Mouse (Mus musculus): ENCODE results near the gene Kank4.
"Not testable (repeated sequence)": the region's sequence is repeated elsewhere in the genome, so short reads cannot be mapped to it uniquely, and the experiment has no call there.

Gene Kank4

GRCm38 (mm10) chr4:98817184-98817911 lies at the start of gene Kank4:
Gene Kank4, minus strand, starts transcription at chr4:98817537.
- DNase-seq (ENCODE audit: low spot score in 2 of 2): no peak

DNA sequence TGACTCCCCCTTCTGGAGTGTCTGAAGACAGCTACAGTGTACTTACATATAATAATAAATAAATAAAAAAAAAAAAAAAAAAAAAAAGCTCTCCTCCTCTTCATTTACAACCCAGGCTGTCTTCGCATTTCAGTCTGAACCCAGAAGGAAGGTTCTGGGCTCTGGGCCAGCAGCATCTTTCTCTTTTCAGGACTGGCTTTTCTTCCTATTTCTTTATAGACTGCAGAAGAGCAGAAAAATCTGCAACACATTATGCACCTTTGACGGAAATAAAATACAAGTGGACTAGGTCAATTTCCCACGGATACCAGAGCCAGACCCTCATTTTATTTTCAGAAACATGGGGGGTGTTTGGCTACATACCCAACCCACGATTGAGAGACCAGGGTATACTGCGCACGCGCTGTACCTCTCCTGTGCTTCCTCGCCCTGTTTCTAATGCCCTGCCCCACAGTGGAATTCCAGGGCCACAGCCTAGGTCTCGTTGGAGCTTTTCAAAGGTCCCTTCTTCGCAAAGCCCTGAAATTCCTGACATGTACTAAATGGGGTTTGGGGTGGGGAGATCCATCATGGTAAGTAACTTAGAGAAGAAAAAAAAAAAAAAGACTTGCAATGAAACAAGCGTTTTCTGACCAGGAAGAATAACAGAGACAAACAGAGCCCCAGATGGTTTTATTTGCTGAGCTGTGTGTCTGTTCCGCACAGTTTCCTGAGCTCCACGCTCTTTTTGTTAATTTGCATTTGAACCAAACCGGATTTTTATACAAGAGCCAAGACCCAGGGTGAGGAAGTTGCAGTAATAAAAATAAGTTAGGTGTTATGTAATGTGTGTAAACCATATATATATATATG lies 48.3 kb upstream of the Kank4 start:
- no peak for DNase-seq (ENCODE audit: low spot score in 2 of 2)

DNA sequence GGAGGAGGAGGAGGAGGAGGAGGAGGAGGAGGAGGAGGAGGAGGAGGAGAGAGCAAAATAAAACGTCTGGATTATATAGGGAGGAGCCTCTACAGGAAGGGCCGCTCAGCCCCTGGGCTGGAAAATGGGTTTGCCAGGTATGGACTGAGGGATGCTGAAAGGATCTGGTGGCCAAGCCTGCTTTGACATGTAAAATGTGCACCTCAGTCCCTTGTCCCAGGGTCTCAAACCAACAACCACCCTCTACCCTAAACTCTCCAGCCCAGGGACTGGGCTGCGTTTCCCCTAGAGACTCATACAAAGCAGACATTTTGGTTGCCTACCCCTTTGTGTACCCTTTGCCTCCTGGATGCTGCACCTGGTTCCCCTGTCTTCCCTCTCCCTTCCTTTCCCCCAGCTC lies 47.2 kb upstream of the Kank4 start:
- no peak for DNase-seq (ENCODE audit: low spot score in 2 of 2)

- DNase-seq (ENCODE audit: low spot score in 2 of 2): no peak
These were observed 46.8 kb upstream of the Kank4 start for GRCm38 (mm10) chr4:98864094-98864493.

GRCm38 (mm10) chr4:98863451-98863850 lies 46.1 kb upstream of the Kank4 start:
- no peak for DNase-seq (ENCODE audit: low spot score in 2 of 2)

DNA sequence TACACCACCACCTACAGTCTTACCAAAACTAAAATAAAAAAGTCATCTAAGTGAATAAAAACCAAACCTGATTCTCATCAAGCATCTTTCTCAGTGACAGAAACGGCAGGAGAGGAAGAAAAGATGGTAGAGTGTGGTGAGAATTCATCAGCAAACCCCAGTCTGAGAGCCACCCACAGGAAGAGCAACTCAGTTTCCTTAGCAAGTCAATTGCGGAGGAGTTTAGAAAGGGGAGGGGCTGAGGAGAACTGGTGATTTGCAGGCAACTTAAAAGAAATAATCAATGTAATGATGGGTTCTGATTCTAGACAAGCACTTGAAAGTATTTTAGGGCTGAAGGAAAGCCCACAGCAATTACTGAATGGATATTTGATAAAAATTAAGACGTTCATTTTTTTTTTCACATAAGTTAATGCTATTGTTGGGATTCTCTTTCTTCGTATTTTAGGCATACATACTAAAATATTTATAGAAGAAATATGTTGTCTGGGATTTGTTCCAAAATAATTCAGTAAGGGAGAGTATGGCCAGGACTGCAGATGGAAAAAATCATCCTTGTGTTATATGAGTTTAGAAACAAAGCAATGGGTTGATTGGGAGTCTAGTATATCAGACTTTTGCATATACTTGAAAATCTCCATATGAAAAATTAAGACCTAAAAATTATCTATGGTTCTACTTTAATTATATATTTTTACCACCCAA lies 41.0 kb upstream of the Kank4 start:
- no peak for DNase-seq (ENCODE audit: low spot score in 2 of 2)

DNA sequence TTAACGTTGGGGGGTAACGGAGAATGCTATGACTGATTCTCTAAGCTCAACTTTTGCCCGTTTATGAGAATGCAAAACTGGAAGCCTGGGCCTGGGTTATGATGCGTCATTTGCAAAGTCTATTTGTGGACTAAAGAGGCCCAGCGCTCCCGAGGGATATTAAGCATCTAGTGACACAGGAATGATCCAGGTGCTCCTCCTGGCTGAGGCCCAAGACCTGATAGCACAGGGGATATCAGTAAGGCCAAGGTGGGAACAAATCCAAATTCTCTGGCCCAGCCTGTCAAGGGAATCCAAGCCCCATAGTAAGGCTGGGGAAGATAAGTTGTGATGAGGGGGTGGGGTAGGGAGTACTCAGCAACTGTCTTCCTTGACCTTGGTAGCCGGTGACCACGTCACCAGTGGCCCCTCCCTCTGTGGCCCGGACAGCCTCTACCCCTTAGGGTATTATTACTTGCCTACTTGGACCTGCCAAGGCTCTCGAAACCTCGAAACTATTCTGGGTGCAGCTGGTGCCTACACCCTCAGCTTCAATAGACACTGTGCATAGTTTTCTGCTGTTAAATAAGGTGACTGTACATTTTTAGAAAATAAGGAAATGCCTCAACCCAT lies 39.8 kb upstream of the Kank4 start:
- DNase-seq (ENCODE audit: low spot score in 2 of 2): no peak

DNA sequence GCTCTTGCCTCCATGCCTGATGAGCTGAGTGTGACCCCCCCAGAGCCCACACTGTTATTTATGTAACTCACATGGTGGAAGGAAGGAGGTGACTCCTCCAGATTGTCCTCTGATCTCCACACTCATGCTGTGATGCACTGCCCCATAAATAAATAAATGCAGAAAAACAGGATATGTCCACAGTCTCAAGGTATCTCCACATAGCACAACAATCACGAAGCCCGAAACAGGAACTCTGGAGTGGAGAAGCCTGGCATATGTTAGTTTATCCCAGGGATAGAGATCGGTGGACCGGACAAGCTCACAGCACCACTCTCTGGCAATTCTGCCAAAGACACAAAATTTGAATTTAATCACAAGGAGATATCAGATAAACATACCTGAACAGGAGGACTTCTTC lies 36.6 kb upstream of the Kank4 start:
- DNase-seq (ENCODE audit: low spot score in 2 of 2): no peak

DNA sequence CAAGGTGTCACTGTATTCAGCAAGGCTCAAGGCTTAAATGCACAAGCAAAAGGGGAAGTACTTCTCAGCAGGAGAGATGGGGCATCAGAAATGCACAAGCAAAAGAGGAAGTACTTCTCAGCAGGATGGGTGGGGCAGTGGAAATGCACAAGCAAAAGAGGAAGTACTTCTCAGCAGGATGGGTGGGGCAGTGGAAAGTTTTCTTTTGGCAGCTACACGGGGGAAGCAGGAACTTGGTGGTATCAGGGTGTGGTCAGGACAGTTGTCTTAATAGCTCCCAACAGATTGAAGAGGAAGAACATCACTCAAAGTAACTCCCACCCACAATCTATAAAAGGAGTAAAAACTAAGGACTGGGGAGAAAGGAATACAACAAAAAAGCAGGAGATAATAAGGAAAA lies 33.1 kb upstream of the Kank4 start:
- DNase-seq (ENCODE audit: low spot score in 2 of 2): not testable (repeated sequence)

DNA sequence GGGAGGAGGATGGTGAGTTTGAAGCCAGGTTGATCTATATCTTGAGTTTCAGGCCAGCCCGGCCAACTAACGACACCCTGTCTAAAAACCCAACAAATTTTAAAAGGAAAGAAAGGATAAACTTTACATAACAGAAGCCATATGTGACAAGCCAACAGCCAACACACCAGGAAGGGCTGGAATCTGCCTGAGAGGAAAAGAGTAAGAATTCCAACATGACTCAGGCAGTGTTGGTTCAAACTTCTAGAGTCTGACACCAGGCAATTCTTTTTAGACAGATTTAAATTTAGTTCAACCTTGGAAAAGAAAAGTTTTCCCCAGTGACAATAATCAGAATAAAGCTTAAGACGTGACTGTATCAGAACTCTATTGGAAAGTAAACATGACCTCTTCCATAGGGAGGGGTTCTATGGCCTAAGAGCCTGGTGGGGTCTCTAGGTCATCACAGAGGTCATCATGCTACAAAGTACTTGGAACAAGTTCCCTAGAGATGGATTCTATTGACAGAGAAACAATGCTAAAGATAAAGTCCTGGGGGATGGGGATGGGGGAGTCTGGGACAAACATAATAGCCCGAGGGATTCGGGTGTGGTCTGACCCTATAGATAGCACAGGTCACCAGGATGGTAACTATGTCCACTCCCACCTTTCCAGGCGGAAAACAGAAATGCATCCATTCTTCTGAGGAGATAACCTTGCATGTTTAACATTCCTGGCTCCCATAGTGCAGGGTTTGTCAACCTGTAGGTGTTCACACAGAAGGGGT lies 30.0 kb upstream of the Kank4 start:
- no peak for DNase-seq (ENCODE audit: low spot score in 2 of 2)

DNA sequence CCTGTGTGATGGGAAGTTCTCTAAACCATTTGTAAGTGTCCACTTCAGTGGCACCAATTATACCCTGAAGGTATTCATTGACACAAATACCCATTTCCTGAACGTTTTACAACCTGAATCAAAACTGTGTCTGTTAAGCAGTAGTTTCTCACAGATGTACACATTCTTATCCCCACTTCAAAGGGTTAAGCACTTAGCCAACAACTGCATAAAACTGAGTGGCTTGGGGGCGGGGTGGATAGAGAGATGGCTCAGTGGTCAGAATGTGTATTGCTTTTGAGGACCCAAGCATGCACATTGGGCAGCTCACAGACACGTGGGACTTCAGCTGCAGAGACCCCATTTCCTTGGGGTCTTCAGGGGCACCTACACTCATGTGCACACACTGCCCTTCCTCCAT lies 29.1 kb upstream of the Kank4 start:
- no peak for DNase-seq (ENCODE audit: low spot score in 2 of 2)

DNA sequence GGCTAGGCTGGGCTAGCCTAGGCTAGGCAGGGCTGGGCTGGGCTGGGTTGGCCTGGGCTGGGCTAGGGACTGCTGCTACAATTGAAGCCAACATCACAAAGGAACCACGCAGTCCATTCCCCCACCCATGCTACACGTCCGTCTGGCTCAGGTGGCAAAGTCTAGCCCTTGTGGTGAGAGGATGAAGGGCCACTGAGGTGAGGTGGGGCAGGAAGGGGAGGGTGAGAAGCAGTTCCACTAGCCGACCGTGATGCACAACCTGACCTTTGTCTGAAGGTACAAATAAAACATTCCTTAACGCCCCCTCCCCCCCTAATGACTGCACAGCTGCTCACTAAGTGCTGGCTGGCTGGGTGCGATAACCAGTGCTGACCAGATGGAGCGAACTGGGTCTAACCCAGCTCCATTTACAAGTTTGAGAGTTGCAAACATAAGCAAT lies 28.4 kb upstream of the Kank4 start:
- no peak for DNase-seq (ENCODE audit: low spot score in 2 of 2)

- DNase-seq (ENCODE audit: low spot score in 2 of 2): no peak
These were observed 27.9 kb upstream of the Kank4 start for GRCm38 (mm10) chr4:98845201-98845600.

DNA sequence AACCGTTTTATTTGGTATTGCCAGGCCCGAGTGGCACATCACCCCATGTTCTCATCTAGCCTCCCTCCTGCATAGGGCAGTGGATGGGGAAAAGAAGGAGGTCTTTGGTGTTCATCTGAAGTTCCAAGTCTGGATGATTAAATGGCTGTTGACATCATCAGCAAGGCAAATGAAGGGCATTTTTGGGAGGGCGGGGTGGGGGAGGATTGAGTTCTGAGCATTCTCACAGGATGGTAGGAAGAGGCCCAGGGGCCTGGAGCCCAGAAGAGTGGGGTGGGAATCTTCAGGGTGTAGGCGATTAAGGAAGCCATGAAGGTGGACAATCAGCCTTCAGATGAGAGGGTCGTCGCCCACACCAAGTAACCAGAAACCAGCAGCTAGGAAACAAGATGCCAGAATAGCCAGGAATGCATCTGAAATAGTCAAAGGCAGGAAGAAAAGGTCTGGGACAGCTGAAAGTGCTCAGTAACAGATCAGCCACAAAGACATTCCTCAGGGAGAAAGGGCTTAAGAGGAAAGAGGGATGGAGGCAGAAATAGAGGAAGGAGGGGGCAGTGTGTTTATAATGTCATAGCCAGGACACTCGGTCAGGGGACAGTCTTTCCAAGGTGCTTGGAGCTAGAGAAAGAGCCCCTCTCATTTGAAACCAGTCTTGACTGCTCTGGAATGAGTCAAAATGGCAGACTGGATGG lies 26.7 kb upstream of the Kank4 start:
- DNase-seq (ENCODE audit: low spot score in 2 of 2): no peak

GRCm38 (mm10) chr4:98841251-98841650 lies 23.9 kb upstream of the Kank4 start:
- DNase-seq (ENCODE audit: low spot score in 2 of 2): not testable (repeated sequence)

GRCm38 (mm10) chr4:98840526-98840925 lies 23.2 kb upstream of the Kank4 start:
- no peak for DNase-seq (ENCODE audit: low spot score in 2 of 2)

DNA sequence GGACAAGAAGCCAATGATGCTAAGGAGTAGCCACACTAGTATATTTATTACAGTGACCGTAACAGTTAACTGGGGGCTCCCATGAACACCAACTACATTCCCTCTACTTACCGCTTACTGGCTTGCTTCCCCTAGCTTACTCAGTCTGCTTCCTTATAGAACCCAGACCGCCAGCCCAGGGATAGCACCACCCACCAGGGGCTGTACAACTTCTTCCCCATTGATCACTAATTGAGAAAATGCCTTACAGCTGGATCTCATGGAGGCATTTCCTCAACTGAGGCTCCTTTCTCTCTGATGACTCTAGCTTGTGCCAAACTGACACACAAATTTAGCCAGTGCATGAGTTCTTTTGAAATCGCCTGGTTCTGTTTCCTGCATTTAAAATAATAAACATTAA lies 21.6 kb upstream of the Kank4 start:
- DNase-seq (ENCODE audit: low spot score in 2 of 2): no peak

DNA sequence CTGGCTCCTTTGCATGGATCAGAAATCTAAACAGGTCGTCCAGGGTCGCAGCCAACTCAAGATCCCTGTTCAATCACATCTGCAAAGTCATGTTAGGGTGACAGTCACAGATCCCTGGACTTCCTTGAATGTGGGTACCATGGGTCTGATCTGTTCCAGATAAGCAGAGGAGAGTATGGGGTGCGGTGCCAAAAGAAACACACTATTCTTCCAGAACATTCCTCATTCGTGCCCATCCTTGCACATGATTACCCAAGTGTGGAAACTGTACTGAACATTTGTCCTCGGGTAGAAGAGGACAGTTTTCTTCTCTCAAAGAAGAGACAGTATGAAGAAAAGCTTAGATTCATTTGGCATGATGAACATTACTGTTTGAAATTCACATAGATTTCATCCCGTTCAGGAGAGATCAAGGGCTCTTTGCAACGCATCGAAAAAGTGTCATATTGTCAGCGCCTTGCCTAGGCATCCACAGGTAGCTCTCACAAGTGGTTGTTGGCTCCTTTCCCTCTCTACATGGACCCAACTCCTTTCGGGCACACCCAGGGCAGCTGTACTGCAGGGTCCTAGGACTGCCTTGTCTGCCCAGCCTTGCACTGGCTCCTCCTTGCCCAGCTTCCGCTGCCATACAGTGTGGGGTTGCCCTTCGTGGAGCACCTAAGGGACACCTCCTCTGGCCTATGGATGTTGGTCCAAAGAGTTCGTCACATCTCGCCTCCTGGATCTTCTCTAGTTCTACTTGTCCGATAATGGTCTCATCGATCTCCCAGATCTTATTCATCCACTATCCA lies 20.6 kb upstream of the Kank4 start:
- no peak for DNase-seq (ENCODE audit: low spot score in 2 of 2)

DNA sequence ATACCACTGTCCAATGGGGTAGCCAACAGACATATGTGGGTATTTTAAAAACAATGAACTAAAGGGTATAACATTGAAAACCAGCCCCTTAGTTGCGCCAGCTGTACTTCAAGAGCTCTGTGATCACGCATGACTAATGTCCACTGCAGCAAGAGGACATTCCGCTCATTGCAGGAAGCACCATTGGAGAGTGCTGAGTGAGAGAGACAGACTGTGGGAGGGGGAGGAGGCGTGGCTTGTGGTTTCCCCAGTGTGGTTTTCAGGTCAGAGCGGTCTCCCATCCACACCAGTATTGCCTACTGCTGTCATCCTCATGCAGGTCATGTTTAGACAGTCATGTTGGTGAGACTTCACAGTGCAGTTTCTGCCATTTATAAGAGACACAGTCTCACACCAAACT lies 19.2 kb upstream of the Kank4 start:
- DNase-seq (ENCODE audit: low spot score in 2 of 2): no peak

- DNase-seq (ENCODE audit: low spot score in 2 of 2): no peak
These were observed 17.4 kb upstream of the Kank4 start for GRCm38 (mm10) chr4:98834782-98835181.
